Mouse (Mus musculus) adrenal gland, adult (tissue): ENCODE data around the gene Htr7.

Source experiments
- DNase-seq, 2 experiments: peaks; one replicate each; pipeline ENCODE4 v3.0.0; 2022 to 2023; ENCODE audit warnings: low spot score in 1 of 2; ENCODE audit not compliant: inconsistent age in 2 of 2

Htr7 gene

DNA sequence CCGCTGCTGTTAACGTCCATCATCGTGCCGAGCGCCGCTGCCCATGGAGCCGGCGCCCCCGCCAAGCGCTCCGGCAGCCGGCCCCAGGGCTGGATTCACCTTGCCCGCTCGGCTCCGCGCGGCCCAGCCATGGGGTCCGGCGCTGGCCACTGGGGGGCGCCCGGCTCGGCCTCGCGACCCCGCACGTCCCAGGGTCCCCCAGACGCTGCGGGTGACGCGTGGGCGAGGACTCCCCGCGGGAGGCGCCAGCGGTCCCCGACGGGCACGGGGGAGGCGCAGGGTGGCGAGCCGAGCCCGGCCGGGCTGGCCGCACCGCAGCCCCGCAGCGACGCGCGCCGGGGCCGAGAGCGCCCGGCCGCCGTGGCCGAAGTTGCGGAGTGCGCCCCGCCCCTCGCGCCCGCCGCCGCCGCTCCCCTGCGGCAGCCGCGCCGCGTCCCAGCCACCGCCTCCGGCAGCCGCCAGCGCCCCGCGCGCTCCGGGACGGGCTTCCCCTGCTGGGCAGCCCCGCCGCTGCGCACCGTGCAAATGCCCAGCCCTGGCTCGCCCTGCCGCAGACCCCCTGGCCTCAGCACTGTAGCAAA, at the start of gene Htr7:
Gene Htr7 (minus strand): TSS at position 277 of the 581 bp plus-strand sequence.
- peak in 1 of 2 experiments; percentile 53 for DNase-seq

GRCm38 (mm10) chr19:36103909-36104308, 46.6 kb upstream of the Htr7 start:
- DNase-seq = no peak

- DNase-seq = no peak
These were observed 41.6 kb upstream of the Htr7 start for GRCm38 (mm10) chr19:36098916-36099315.

GRCm38 (mm10) chr19:36098265-36098664, 41.0 kb upstream of the Htr7 start:
- no peak for DNase-seq

DNA sequence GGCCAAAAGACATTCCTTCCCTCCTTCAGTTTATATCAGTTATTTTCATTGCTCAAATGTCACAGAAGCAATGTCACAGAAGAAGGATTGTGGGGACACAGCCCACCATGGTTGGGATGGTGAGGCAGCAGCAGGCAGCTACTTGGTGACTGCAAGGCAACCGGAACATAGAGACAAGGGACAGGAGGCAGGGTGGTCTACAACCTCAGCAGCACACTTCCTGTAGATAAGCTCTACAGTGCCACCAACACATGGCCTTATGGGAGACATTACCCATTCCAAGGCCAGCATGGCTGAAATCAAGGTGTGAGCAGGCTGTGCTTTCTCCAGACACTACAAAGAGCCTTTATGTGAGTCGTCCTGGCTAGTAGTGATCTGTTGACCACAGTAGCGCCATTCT, 39.9 kb upstream of the Htr7 start:
- no peak for DNase-seq

GRCm38 (mm10) chr19:36090781-36091180, 33.5 kb upstream of the Htr7 start:
- peak in 1 of 2 experiments; percentile 47 for DNase-seq

DNA sequence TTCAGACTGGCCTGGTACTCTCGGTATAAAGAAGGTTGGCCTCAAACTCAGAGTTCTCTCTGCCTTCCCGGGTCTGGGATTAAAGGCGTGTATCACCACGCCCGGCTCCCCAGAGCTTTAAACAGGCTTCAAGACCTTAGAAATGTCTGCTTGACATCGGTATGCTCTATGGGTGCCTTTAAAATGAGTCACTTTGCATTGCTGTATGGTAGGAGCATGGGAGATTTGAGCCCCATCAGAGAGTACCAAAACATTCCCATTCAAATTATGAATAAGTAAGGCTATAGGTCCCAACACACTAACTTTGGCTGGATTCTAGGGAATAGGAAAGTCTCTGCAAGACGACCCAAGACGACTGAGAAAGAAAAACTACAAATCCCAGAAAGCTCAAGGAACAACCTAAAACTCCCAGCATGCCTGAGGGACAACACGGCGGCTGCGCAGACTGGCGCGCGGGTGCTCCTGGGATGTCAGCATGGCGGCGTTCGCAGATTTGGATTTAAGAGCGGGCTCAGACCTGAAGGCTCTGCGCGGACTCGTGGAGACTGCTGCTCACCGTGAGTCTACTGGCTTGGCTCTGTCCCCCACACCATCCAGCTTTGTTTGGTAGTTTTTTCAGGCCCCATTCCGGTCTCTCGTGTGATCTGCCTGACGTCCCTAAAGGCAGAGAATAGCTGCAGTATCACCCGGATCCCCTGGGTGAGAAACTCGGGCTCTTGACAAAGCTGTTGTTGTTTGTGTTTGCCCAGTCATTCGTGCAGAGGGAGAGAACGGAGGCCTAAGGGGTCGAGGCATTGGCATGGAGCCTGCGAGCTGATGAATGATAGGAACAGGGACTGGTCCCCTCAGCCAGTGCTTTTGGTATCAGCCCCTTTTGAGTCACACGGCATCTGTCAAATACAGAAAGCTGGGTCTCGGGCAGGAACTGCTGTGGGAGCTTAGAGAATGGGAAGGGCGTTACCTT, 26.2 kb upstream of the Htr7 start, which contains the start of gene Rpp30:
Gene Rpp30 (plus strand): TSS at position 455 of the 964 bp plus-strand sequence.
- DNase-seq = peak; percentile 89 to 92

DNA sequence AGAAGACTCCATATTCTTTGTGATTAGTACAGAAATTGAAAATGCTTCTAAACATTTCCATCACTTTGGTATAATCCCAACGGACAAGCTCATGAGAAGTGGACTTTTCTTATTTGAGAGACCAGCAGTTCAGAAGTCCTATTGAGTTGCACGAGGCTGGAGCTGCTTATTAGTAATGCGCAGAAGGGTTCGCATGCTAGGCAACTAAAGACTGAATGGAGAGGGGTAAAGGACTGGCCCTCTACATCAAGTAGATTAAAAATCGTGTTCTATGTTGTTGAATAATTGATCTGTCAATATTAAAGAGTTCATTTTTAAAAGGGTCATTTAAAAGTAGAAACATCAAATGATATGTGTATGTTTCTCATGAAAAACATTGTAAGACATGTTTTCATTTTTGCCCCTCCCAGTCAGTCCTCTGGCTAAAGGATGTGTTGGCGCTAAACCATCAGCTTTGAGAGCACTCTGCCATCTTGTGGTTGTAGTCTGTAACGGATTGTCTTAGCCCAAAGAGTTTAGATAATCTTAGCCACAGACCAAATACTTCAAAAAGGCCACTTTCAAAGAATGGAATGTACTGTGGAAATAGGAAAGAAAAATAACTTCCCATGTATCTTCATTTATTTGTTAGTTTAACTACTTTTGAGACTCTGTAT, 25.4 kb upstream of the Htr7 start:
- peak; percentile 18 to 77 for DNase-seq

GRCm38 (mm10) chr19:36062801-36063529, 5.7 kb upstream of the Htr7 start:
- DNase-seq = no peak

GRCm38 (mm10) chr19:36056502-36057221, 645 bp downstream of the Htr7 start:
- DNase-seq = no peak

DNA sequence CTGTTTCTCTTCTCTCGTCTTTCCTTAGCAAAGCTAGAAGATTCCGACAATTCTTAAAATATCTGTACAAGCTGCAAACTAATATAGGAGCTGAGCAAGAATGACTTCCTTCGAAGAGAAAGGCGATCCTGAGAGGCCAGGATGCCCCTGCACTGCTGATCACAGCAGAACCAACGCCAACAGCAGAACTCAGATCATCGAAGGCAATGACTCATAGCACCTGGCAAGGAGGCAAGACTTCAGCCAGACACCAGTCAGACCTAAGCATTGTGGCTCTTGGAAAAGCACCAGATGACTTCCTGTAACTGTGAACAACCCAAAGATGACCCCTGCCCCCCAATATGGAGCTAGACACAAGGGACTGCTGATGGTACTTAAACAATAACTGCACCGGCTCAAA, 11.3 kb downstream of the Htr7 start:
- no peak for DNase-seq

GRCm38 (mm10) chr19:36014836-36015235, 42.5 kb downstream of the Htr7 start:
- no peak for DNase-seq

DNA sequence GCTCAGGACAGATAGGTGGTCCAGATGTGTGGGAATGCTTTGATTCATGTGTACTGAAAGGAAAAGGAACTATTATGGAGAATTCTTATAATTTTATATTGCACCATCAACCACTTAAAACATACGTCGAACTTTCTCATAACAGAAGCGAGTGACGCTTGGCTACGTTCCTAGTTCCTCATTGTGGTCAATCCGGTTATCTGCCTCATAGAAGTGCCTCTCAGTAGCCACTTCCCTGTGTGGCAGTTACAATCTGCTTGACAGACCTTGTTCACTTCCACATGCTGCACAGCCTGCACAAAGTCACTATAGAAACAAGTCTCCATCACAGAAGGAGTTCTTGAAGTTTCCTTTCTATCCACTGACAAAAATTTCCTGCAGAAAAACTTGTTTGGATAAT, 51.0 kb downstream of the Htr7 start:
- peak; percentile 9 to 28 for DNase-seq

- no peak for DNase-seq
These were observed 52.3 kb downstream of the Htr7 start for GRCm38 (mm10) chr19:36004961-36005360.

- DNase-seq = no peak
These were observed 54.5 kb downstream of the Htr7 start for GRCm38 (mm10) chr19:36002476-36003445.

DNA sequence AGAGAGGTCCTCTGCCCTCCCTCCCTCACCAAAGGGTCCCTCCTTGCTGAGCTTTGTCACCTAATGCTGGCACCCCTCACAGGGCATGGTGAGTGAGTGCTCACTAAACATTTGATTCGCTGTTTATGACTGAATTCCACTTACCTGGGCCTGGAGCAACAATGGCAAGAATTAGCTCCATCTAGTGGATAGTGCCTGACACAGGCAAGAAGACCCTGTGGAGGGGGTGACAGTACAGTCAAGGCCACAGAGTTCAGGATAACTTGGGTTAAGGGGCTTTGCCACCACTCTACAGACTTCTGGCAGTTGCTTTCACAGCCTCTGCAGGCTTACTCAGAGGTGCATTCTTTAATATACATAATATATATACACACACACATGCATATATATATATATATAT, 55.8 kb downstream of the Htr7 start:
- no peak for DNase-seq

- DNase-seq = no peak
These were observed 56.4 kb downstream of the Htr7 start for GRCm38 (mm10) chr19:36000955-36001354.

DNA sequence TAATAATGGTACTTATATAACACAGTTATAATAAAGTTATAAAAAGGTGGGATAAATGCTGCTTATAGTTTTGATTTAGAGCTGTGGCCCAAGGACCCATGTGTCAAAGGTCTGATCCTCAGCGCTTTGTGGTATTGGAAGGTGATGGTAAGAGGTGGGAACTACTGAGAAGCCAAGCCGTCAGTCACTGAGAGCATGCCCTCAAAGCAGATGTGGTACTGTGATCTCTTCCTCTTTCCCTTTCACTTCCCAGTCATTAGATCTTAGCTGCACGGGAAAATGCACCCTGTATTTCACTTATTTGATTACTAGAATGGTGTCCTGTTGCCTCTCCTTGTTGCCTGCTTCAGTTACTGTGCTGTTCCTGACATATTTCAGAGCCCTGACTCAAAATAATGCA, 59.9 kb downstream of the Htr7 start:
- no peak for DNase-seq

- DNase-seq = no peak
These were observed 69.8 kb downstream of the Htr7 start for GRCm38 (mm10) chr19:35987461-35987860.
